Mouse (Mus musculus): ENCODE data around the gene Cdkn1c. TPM values are rescaled to one million over a fixed set of nuclear protein-coding genes. Genes with fewer than 3 reads are reported as not detected.

Gene Cdkn1c
- total and polyA plus RNA-seq, 2 experiments from 2014 or later = 107 to 111 TPM

- Histone ChIP-seq H3K36me3 (ENCODE audit: insufficient read depth, low read length) (no peaks in the 10 kb centered on the region), H3K4me3 (ENCODE audit: low read depth, low read length) (peak overlapping the region; percentile 47), H3K27ac (ENCODE audit: low read depth, low read length) (peak overlapping the region; percentile 26; the same call in 1 of the 2 replicates), H3K4me1 (ENCODE audit: insufficient read depth, low read length) (peaks cover 3% of the 10 kb centered on the region; the same call in 1 of the 2 replicates), H3K9ac (replicated peaks; ENCODE audit: low read length, poor library complexity, severe bottlenecking) (peak overlapping the region; percentile 84), H3K27me3 (ENCODE audit: insufficient read depth, low read length) (peaks cover 3% of the 10 kb centered on the region; the same call in 1 of the 2 replicates), H3K4me2 (ENCODE audit: low read depth, low read length, poor library complexity, severe bottlenecking) (peak overlapping the region; percentile 95), H3K9me3 (ENCODE audit: low read length) (no peaks in the 10 kb centered on the region)
- TF ChIP-seq CTCF (IDR thresholded peaks at IDR 0.05) = no peak
- WGBS = 17% methylated on average over 18 of the region's 18 CpGs
- DNase-seq (ENCODE audit: low spot score) (no peak), ATAC-seq (ENCODE audit: low FRiP score) (peak; percentile 51; the same call in 1 of the 2 replicates)
These were observed 23.5 kb downstream of the Cdkn1c start for GRCm38 (mm10) chr7:143437231-143437893.

DNA sequence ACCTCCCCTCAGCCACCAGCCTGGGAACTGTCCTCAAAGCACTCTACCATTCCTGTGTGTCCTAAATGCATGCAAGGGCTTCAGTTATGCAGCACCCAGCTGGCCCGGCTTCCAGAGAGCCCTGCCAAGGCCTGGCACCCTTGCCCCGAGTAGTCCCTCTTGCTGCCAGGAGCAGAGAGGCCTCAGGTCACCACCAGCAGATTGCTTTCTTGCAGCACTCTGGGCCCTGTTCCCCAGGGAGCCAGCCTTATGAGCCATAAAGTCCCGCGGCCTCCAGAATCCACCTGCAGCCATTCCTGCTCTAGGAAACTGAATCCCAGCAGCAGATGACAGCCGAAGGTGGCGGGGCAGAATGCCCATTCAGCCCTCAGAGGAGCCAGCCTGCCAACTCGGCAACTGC, 27.5 kb downstream of the Cdkn1c start:
- H3K27ac ChIP-seq (ENCODE audit: low read depth, low read length) = no peak overlapping the region
- no peak overlapping the region for H3K9ac ChIP-seq (replicated peaks; ENCODE audit: low read length, poor library complexity, severe bottlenecking)
- no peak for ATAC-seq (ENCODE audit: low FRiP score)
- 58% methylated on average over 7 of the region's 7 CpGs for WGBS
- no peaks in the 10 kb centered on the region for H3K9me3 ChIP-seq (ENCODE audit: low read length)
- peak; percentile 43 for DNase-seq (ENCODE audit: low spot score)
- H3K27me3 ChIP-seq (ENCODE audit: insufficient read depth, low read length) = peaks cover 3% of the 10 kb centered on the region; the same call in 1 of the 2 replicates
- no peaks in the 10 kb centered on the region for H3K36me3 ChIP-seq (ENCODE audit: insufficient read depth, low read length)
- no peak overlapping the region for H3K4me2 ChIP-seq (ENCODE audit: low read depth, low read length, poor library complexity, severe bottlenecking)
- no peak for TF ChIP-seq CTCF (IDR thresholded peaks at IDR 0.05)
- H3K4me1 ChIP-seq (ENCODE audit: insufficient read depth, low read length) = peaks cover 6% of the 10 kb centered on the region; the same call in 1 of the 2 replicates
- no peak overlapping the region for H3K4me3 ChIP-seq (ENCODE audit: low read depth, low read length)

- Histone ChIP-seq H3K4me1 (ENCODE audit: insufficient read depth, low read length) (peaks cover 7% of the 10 kb centered on the region; the same call in 1 of the 2 replicates), H3K27ac (ENCODE audit: low read depth, low read length) (no peak overlapping the region), H3K36me3 (ENCODE audit: insufficient read depth, low read length) (no peaks in the 10 kb centered on the region), H3K9me3 (ENCODE audit: low read length) (no peaks in the 10 kb centered on the region), H3K4me2 (ENCODE audit: low read depth, low read length, poor library complexity, severe bottlenecking) (no peak overlapping the region), H3K9ac (replicated peaks; ENCODE audit: low read length, poor library complexity, severe bottlenecking) (no peak overlapping the region), H3K4me3 (ENCODE audit: low read depth, low read length) (no peak overlapping the region), H3K27me3 (ENCODE audit: insufficient read depth, low read length) (peaks cover 3% of the 10 kb centered on the region; the same call in 1 of the 2 replicates)
- no peak for TF ChIP-seq CTCF (IDR thresholded peaks at IDR 0.05)
- 82% methylated on average over 1 of the region's 1 CpGs for WGBS
- ATAC-seq (ENCODE audit: low FRiP score) (no peak), DNase-seq (ENCODE audit: low spot score) (no peak)
These were observed 28.2 kb downstream of the Cdkn1c start for GRCm38 (mm10) chr7:143432631-143433030.

- no peak overlapping the region for H3K9ac ChIP-seq (replicated peaks; ENCODE audit: low read length, poor library complexity, severe bottlenecking)
- no peak for ATAC-seq (ENCODE audit: low FRiP score)
- no peak overlapping the region for H3K4me2 ChIP-seq (ENCODE audit: low read depth, low read length, poor library complexity, severe bottlenecking)
- H3K9me3 ChIP-seq (ENCODE audit: low read length) = no peaks in the 10 kb centered on the region
- TF ChIP-seq CTCF (IDR thresholded peaks at IDR 0.05) = no peak
- WGBS = 42% methylated on average over 2 of the region's 2 CpGs
- peaks cover 1% of the 10 kb centered on the region; the same call in 1 of the 2 replicates for H3K27me3 ChIP-seq (ENCODE audit: insufficient read depth, low read length)
- no peak for DNase-seq (ENCODE audit: low spot score)
- no peaks in the 10 kb centered on the region for H3K36me3 ChIP-seq (ENCODE audit: insufficient read depth, low read length)
- no peak overlapping the region for H3K27ac ChIP-seq (ENCODE audit: low read depth, low read length)
- H3K4me3 ChIP-seq (ENCODE audit: low read depth, low read length) = no peak overlapping the region
- peaks cover 7% of the 10 kb centered on the region; the same call in 1 of the 2 replicates for H3K4me1 ChIP-seq (ENCODE audit: insufficient read depth, low read length)
These were observed 31.9 kb downstream of the Cdkn1c start for GRCm38 (mm10) chr7:143428814-143429499.

DNA sequence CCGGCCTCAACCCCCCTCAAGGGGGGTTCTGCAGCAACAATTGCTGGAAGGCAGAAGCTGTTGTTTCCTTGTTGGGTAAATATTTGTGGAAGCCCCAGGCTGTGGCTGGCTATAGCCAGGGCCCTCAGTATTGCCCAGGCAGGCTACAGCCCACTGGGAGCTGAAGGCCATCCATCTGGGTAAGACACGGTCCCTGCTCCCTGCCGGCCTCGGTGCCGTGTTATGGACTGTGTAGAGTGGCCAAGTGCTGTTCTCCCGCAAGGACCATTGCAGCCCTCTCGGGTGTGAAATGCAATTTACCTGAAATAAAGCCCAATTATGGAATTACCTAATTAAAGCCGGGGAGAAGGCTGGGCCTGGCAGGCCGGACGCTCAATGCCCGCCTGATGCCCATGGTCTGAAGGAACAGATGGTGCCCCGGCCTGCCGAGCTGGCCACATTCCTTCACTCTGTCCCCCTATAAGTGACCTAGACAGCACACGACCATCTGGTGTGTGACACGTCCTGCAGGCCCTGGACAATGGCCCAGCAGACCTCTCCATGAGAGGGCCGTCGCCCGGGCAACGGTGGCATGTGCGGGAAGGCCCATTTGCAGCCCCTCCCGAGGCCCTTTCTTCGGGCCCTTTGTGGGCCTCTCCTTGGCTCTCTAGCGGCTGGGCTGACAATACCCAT, 32.6 kb downstream of the Cdkn1c start:
- Histone ChIP-seq H3K4me1 (ENCODE audit: insufficient read depth, low read length) (peaks cover 7% of the 10 kb centered on the region; the same call in 1 of the 2 replicates), H3K27ac (ENCODE audit: low read depth, low read length) (no peak overlapping the region), H3K36me3 (ENCODE audit: insufficient read depth, low read length) (no peaks in the 10 kb centered on the region), H3K27me3 (ENCODE audit: insufficient read depth, low read length) (no peaks in the 10 kb centered on the region), H3K4me2 (ENCODE audit: low read depth, low read length, poor library complexity, severe bottlenecking) (no peak overlapping the region), H3K4me3 (ENCODE audit: low read depth, low read length) (no peak overlapping the region), H3K9ac (replicated peaks; ENCODE audit: low read length, poor library complexity, severe bottlenecking) (no peak overlapping the region), H3K9me3 (ENCODE audit: low read length) (no peaks in the 10 kb centered on the region)
- DNase-seq (ENCODE audit: low spot score) (peak; percentile 90), ATAC-seq (ENCODE audit: low FRiP score) (peak; percentile 62)
- no peak for TF ChIP-seq CTCF (IDR thresholded peaks at IDR 0.05)
- WGBS = 30% methylated on average over 23 of the region's 23 CpGs

Data from midbrain, postnatal 0 days (tissue).